Mouse (Mus musculus): ENCODE measurements around the gene Apbb2. TPM values are rescaled to one million over a fixed set of nuclear protein-coding genes. Genes with fewer than 3 reads are reported as not detected.

Gene Apbb2
- polyA plus RNA-seq, 1 experiment from 2014 or later: 38.5 TPM

GRCm38 (mm10) chr5:66315791-66316190 lies 302.8 kb downstream of the Apbb2 start:
- no peak overlapping the region for H3K4me3 ChIP-seq (ENCODE audit: low read depth, low read length)
- no peak overlapping the region for H3K9ac ChIP-seq (ENCODE audit: low read length)
- H3K4me1 ChIP-seq (ENCODE audit: control insufficient read depth, insufficient read depth, low read length): no peaks in the 10 kb centered on the region
- H3K27ac ChIP-seq (replicated peaks; ENCODE audit: low read depth, low read length): no peak overlapping the region
- no peak for ATAC-seq (ENCODE audit: insufficient number of reproducible peaks, low FRiP score, low TSS enrichment, low read depth)
- 86% methylated on average over 5 of the region's 5 CpGs for WGBS
- no peaks in the 10 kb centered on the region for H3K27me3 ChIP-seq (ENCODE audit: control insufficient read depth, insufficient read depth, low read length)
- H3K4me2 ChIP-seq (ENCODE audit: low read depth, severe bottlenecking): no peak overlapping the region
- H3K36me3 ChIP-seq (ENCODE audit: control insufficient read depth, insufficient read depth, low read length): no peaks in the 10 kb centered on the region
- no peaks in the 10 kb centered on the region for H3K9me3 ChIP-seq (ENCODE audit: control insufficient read depth, low read length)
- DNase-seq (ENCODE audit: low spot score): no peak

GRCm38 (mm10) chr5:66310806-66311205 lies 307.8 kb downstream of the Apbb2 start:
- ATAC-seq (ENCODE audit: insufficient number of reproducible peaks, low FRiP score, low TSS enrichment, low read depth) (no peak), DNase-seq (ENCODE audit: low spot score) (no peak)
- H3K27me3 ChIP-seq (ENCODE audit: control insufficient read depth, insufficient read depth, low read length): no peaks in the 10 kb centered on the region
- no peaks in the 10 kb centered on the region for H3K9me3 ChIP-seq (ENCODE audit: control insufficient read depth, low read length)
- no peaks in the 10 kb centered on the region for H3K36me3 ChIP-seq (ENCODE audit: control insufficient read depth, insufficient read depth, low read length)
- H3K27ac ChIP-seq (replicated peaks; ENCODE audit: low read depth, low read length): no peak overlapping the region
- H3K4me2 ChIP-seq (ENCODE audit: low read depth, severe bottlenecking): no peak overlapping the region
- no peaks in the 10 kb centered on the region for H3K4me1 ChIP-seq (ENCODE audit: control insufficient read depth, insufficient read depth, low read length)
- H3K4me3 ChIP-seq (ENCODE audit: low read depth, low read length): no peak overlapping the region
- WGBS: 91% methylated on average over 11 of the region's 11 CpGs
- no peak overlapping the region for H3K9ac ChIP-seq (ENCODE audit: low read length)

GRCm38 (mm10) chr5:66310328-66310727 lies 308.3 kb downstream of the Apbb2 start:
- WGBS: 73% methylated on average over 9 of the region's 9 CpGs
- no peak overlapping the region for H3K27ac ChIP-seq (replicated peaks; ENCODE audit: low read depth, low read length)
- no peaks in the 10 kb centered on the region for H3K27me3 ChIP-seq (ENCODE audit: control insufficient read depth, insufficient read depth, low read length)
- no peak overlapping the region for H3K4me3 ChIP-seq (ENCODE audit: low read depth, low read length)
- no peaks in the 10 kb centered on the region for H3K36me3 ChIP-seq (ENCODE audit: control insufficient read depth, insufficient read depth, low read length)
- no peaks in the 10 kb centered on the region for H3K4me1 ChIP-seq (ENCODE audit: control insufficient read depth, insufficient read depth, low read length)
- no peaks in the 10 kb centered on the region for H3K9me3 ChIP-seq (ENCODE audit: control insufficient read depth, low read length)
- no peak overlapping the region for H3K4me2 ChIP-seq (ENCODE audit: low read depth, severe bottlenecking)
- no peak for DNase-seq (ENCODE audit: low spot score)
- no peak overlapping the region for H3K9ac ChIP-seq (ENCODE audit: low read length)
- ATAC-seq (ENCODE audit: insufficient number of reproducible peaks, low FRiP score, low TSS enrichment, low read depth): no peak

- Histone ChIP-seq H3K4me3 (ENCODE audit: low read depth, low read length) (no peak overlapping the region), H3K27me3 (ENCODE audit: control insufficient read depth, insufficient read depth, low read length) (no peaks in the 10 kb centered on the region), H3K27ac (replicated peaks; ENCODE audit: low read depth, low read length) (no peak overlapping the region), H3K4me2 (ENCODE audit: low read depth, severe bottlenecking) (no peak overlapping the region), H3K9me3 (ENCODE audit: control insufficient read depth, low read length) (no peaks in the 10 kb centered on the region), H3K9ac (ENCODE audit: low read length) (no peak overlapping the region), H3K36me3 (ENCODE audit: control insufficient read depth, insufficient read depth, low read length) (no peaks in the 10 kb centered on the region), H3K4me1 (ENCODE audit: control insufficient read depth, insufficient read depth, low read length) (no peaks in the 10 kb centered on the region)
- WGBS: 86% methylated on average over 8 of the region's 8 CpGs
- DNase-seq (ENCODE audit: low spot score) (no peak), ATAC-seq (ENCODE audit: insufficient number of reproducible peaks, low FRiP score, low TSS enrichment, low read depth) (no peak)
These were observed 313.1 kb downstream of the Apbb2 start for GRCm38 (mm10) chr5:66305511-66305910.

GRCm38 (mm10) chr5:66304300-66305067 lies 314.1 kb downstream of the Apbb2 start:
- H3K36me3 ChIP-seq (ENCODE audit: control insufficient read depth, insufficient read depth, low read length): no peaks in the 10 kb centered on the region
- no peak overlapping the region for H3K4me3 ChIP-seq (ENCODE audit: low read depth, low read length)
- no peaks in the 10 kb centered on the region for H3K27me3 ChIP-seq (ENCODE audit: control insufficient read depth, insufficient read depth, low read length)
- 92% methylated on average over 11 of the region's 11 CpGs for WGBS
- ATAC-seq (ENCODE audit: insufficient number of reproducible peaks, low FRiP score, low TSS enrichment, low read depth) (no peak), DNase-seq (ENCODE audit: low spot score) (no peak)
- H3K9me3 ChIP-seq (ENCODE audit: control insufficient read depth, low read length): no peaks in the 10 kb centered on the region
- no peak overlapping the region for H3K9ac ChIP-seq (ENCODE audit: low read length)
- no peak overlapping the region for H3K4me2 ChIP-seq (ENCODE audit: low read depth, severe bottlenecking)
- no peak overlapping the region for H3K27ac ChIP-seq (replicated peaks; ENCODE audit: low read depth, low read length)
- no peaks in the 10 kb centered on the region for H3K4me1 ChIP-seq (ENCODE audit: control insufficient read depth, insufficient read depth, low read length)

GRCm38 (mm10) chr5:66302873-66303272 lies 315.7 kb downstream of the Apbb2 start:
- 86% methylated on average over 2 of the region's 2 CpGs for WGBS

GRCm38 (mm10) chr5:66302085-66302815 lies 316.3 kb downstream of the Apbb2 start:
- WGBS: 91% methylated on average over 21 of the region's 21 CpGs
- Histone ChIP-seq H3K27me3 (ENCODE audit: control insufficient read depth, insufficient read depth, low read length) (no peaks in the 10 kb centered on the region), H3K4me2 (ENCODE audit: low read depth, severe bottlenecking) (no peak overlapping the region), H3K4me3 (ENCODE audit: low read depth, low read length) (no peak overlapping the region), H3K27ac (replicated peaks; ENCODE audit: low read depth, low read length) (no peak overlapping the region), H3K36me3 (ENCODE audit: control insufficient read depth, insufficient read depth, low read length) (no peaks in the 10 kb centered on the region), H3K9ac (ENCODE audit: low read length) (no peak overlapping the region), H3K9me3 (ENCODE audit: control insufficient read depth, low read length) (no peaks in the 10 kb centered on the region), H3K4me1 (ENCODE audit: control insufficient read depth, insufficient read depth, low read length) (no peaks in the 10 kb centered on the region)
- no peak for ATAC-seq (ENCODE audit: insufficient number of reproducible peaks, low FRiP score, low TSS enrichment, low read depth)
- no peak for DNase-seq (ENCODE audit: low spot score)

More at GRCm38 (mm10) chr5:66302873-66303272, 315.7 kb downstream of the Apbb2 start:
- H3K4me1 ChIP-seq (ENCODE audit: control insufficient read depth, insufficient read depth, low read length): no peaks in the 10 kb centered on the region
- no peak overlapping the region for H3K9ac ChIP-seq (ENCODE audit: low read length)
- no peak overlapping the region for H3K27ac ChIP-seq (replicated peaks; ENCODE audit: low read depth, low read length)
- no peaks in the 10 kb centered on the region for H3K27me3 ChIP-seq (ENCODE audit: control insufficient read depth, insufficient read depth, low read length)
- no peak overlapping the region for H3K4me3 ChIP-seq (ENCODE audit: low read depth, low read length)
- DNase-seq (ENCODE audit: low spot score) (no peak), ATAC-seq (ENCODE audit: insufficient number of reproducible peaks, low FRiP score, low TSS enrichment, low read depth) (no peak)
- no peaks in the 10 kb centered on the region for H3K9me3 ChIP-seq (ENCODE audit: control insufficient read depth, low read length)
- no peak overlapping the region for H3K4me2 ChIP-seq (ENCODE audit: low read depth, severe bottlenecking)
- H3K36me3 ChIP-seq (ENCODE audit: control insufficient read depth, insufficient read depth, low read length): no peaks in the 10 kb centered on the region

GRCm38 (mm10) chr5:66300576-66300975 lies 318.0 kb downstream of the Apbb2 start:
- no peak overlapping the region for H3K9ac ChIP-seq (ENCODE audit: low read length)
- 93% methylated on average over 13 of the region's 13 CpGs for WGBS
- H3K4me1 ChIP-seq (ENCODE audit: control insufficient read depth, insufficient read depth, low read length): no peaks in the 10 kb centered on the region
- H3K27me3 ChIP-seq (ENCODE audit: control insufficient read depth, insufficient read depth, low read length): no peaks in the 10 kb centered on the region
- H3K4me2 ChIP-seq (ENCODE audit: low read depth, severe bottlenecking): no peak overlapping the region
- H3K27ac ChIP-seq (replicated peaks; ENCODE audit: low read depth, low read length): no peak overlapping the region
- no peaks in the 10 kb centered on the region for H3K36me3 ChIP-seq (ENCODE audit: control insufficient read depth, insufficient read depth, low read length)
- H3K4me3 ChIP-seq (ENCODE audit: low read depth, low read length): no peak overlapping the region
- DNase-seq (ENCODE audit: low spot score): no peak
- no peaks in the 10 kb centered on the region for H3K9me3 ChIP-seq (ENCODE audit: control insufficient read depth, low read length)
- no peak for ATAC-seq (ENCODE audit: insufficient number of reproducible peaks, low FRiP score, low TSS enrichment, low read depth)
